Mouse (Mus musculus) ovary, postnatal 14 days (tissue): ENCODE results near the gene Gm9903.
A peak's percentile ranks its signal among the peaks of the same experiment; 100 is the strongest.

Experiments
- DNase-seq: peaks from one replicate; pipeline ENCODE4 v3.0.0; 2022; ENCODE audit warnings: low spot score

The Gm9903 gene

DNA sequence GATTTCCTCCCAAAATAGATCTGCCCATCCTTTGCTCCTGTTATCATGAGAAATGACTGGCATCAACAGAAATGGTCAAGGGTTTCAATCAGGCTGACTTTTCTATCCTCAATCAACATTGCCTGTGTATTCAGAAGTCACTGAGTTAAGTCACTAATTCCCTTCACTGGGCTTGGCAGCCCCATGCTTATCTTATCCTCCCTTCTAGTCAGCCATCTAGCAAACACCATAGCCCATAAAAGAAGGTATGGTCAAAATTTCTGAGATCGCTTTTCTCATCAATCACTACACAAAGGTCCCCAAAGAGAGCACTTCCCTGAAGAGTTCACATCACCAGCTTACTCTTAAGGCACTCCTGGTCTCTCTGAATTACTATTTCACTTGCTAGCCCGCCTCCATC, 21.3 kb downstream of the Gm9903 start:
- no peak for DNase-seq

DNA sequence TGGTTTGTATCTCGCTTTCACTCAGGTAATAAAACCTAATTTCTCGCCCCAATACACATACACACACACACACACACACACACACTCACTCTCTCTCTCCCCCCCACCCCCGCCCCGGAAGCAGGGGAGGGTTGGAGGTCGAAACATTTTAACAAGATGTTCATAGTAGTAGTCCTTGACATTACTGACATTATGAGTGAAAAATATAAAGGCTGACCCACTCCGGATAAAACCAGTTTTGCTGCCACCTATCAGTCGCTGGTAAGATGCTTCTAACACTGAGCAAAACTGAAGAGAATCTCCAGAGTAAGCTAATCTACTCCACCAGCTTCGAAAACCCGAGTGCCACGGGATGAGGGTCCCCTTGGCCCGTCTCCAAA, 21.8 kb downstream of the Gm9903 start:
- no peak for DNase-seq

DNA sequence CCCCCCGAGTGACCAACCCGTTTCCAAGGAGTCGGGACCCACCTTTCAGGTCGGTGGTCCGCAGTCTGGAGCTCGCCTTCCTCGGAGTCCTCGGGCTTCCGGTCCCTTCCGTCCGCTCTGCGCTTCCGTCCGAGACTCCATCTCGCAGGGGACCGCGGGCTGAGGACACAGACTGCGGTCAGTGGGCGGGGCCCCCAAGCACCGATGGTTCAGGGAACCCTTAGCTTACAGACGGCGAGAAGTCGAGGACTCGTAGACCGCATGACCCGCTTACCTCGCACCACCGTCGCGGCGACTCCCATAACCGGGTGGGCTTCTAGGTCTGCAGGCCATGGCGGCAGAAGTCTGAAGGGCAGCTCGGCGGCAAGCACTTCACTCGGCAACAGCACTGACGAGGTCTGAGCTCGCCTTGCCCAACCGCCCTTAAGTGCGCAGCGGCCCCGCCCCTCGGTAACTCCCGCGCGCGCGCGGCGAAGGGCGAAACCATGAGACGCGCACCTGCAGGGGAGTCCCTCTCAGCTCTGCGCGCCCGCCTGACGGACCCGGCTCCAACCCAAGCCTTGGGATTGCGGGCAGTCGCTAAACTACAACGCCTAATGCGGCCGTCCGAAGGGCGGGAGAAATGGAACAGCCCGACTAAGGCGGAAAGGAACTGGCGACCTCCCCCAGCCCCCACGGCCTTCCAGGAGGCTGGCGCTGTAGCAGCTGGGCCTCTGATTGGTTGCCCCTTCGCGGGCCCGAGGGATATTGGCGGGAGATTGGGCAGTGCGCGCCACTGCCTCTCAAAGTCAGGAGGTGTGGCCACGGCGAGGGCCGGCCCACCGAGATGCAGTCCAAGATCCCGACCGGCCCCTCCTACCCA, 22.4 kb downstream of the Gm9903 start, which contains the start of gene Slbp:
Gene Slbp (minus strand): TSS at position 654 of the 862 bp plus-strand sequence.
- peak; percentile 90 for DNase-seq

DNA sequence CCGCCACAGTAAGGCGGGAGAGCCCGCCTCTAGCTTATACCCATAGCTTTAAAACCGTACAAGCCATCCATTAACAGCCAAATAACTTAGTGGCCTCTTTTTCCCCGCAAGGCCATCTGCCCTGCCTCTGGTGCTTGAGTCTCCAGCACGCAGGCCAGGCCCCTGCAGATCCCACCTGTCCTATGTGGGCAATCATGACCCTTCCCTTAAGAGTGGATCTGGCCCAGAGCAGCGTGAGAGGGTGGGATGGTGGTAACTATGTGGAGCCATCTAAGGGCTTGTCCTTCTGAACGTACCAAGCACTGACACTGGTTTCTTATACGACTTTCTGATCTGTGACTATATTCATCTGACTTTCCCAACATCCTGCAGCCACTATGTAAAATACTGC, 23.1 kb downstream of the Gm9903 start:
- no peak for DNase-seq

DNA sequence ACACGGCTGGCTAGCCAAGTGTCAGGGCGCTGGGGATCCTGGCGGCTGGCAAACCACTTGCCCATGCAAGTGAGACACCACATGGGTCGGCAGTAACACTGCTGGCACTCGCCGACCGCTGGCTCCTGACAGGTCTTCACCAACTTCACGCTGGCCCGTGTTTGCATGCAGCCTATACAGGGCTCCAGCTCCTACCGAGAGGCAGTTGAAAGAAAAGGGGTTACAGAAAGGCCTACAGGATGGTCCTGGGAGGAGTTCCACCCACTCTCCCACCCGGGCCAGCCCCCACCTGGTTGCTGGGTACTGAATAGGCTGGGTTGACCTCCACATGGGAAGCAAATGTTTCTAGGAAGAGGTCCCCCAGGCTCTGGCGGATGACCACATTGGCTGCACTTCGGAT, 24.7 kb downstream of the Gm9903 start:
- no peak for DNase-seq

DNA sequence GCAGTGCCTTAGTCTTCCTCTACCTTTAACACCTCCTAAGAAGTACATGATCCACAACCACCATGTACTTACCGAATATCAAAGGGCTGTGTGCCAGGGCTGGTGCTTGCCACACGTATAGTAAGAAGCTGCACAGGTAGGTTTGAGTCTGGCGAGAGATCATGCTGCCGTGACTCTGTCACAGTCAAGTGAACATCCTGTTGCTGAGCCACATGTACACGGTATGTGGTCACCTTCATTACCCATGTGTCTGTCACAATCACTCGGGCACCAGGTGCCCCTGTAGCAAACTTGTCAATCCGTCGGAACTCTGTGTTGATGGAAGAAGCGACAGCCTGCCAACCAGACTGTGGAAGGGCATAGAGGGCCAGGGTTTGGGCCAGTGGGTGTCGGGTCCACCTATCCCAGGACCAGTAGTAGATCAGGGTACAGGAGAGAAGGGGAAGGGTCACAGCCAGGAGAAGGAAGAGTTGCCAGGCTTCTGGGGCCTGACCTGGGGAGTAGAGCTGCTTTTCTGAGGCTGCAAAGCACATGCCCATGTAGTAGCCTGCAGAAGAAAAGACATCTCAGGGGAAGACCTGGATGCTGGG, 25.6 kb downstream of the Gm9903 start:
- DNase-seq, result no peak

DNA sequence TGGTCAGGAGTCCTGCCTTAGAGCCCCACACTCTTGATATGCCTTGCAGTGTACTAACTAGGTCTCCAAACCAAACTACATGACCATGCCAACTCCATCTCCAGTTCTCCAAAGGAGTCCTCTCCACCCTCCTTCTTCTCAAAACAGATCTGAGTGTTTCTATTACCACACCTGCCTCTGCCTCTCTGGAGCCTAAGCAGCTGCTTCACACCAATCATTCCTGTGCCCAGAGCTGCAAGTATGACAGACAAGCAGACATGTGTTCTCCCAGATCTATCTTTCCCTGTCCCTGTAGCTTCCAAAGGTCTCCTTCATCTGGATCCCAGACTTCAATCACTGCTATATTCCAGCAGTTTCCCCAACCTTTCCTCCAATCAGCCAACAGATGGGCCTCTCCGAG, 27.0 kb downstream of the Gm9903 start:
- DNase-seq, result no peak

DNA sequence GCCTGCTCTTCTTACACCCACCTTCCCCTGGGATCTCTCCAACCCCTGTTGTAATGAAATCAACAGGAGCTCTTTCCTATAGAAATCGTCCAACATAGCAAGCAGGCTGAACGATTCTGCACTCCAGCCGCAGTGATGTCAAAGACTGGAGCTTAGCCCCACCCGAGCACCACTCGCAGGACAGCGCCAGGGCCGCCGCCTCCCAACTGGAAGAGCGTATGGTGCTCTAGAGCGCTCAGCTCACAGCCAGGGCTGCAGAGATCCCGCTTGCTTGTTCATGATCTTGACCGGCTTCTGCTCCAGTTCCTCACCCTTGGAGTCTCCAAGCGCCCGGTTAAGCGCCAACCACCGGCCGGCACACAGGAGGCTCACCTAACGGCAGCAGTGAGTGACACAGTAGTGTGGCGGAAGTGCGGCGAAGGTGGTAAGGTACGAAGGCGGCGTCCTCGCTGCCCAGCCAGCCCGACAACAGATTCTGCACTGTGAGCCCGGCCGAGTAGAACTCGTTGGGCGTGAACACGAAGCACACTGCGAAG, 27.6 kb downstream of the Gm9903 start:
- no peak for DNase-seq

DNA sequence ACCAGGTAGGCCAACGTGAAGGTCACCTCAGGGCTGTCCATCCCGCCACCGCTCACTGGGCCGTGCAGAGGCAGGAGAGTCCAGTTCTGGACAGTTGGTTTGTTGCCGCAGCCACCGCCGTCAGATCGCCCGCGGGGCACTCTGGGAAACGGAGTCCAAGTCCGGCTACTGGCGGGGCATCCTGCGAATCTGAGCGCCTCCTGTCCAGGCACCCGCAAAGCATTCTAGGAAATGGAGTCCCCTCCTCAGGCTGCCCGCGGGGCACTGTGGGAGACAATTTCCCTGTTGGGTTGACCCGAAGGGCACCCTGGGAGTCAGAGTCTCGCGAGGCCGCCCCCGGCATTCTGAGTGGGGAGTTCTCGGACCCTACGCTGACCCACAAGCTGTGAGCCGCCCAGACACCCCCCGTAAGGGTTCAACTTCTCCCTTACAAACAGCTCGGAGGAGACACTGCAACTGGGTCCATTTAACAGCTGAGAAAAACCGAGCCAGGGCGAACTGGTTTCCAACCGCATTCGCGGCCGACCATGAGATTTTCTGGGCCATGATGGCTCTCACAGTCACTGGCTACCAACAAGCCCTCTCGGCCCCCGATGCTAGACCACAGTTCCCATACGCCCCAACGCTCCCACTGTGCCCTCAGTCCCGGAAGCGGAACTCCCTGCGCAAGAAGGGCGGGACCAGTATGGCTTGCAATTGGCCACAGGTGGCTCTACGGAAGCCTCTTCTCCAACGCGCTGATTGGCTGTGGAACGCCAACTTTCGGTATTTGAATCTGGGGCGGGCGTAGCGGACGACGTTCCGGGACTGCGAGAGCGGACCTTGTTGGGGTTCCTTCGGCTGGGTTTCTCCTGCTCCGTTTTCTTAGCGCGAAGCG, 28.3 kb downstream of the Gm9903 start, which contains the start of the genes Tacc3 and Tmem129:
Gene Tacc3 (plus strand): TSS at position 342 of the 877 bp plus-strand sequence.
Gene Tmem129 (minus strand): TSS at position 630 of the 877 bp plus-strand sequence.
- DNase-seq, result peak; percentile 88

DNA sequence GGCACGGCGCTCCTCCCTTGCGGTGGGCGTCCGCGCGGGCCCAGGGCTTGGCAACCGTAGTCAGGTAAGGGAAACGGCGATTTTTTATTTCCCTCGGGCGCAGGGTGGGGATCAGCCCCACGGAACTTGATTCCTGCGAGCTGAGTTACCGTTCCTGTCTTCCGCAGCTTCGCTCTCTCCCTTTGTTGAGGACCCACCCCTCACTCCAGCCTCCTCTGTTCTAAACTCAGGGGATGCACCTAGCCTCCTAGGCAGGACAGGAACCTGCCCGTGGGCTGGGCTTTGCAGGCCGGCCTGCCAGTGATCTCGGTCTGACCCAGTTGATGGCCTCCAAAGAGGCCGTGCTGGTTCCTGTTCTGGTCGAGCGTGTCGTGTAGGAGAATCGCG, 28.9 kb downstream of the Gm9903 start:
- no peak for DNase-seq

DNA sequence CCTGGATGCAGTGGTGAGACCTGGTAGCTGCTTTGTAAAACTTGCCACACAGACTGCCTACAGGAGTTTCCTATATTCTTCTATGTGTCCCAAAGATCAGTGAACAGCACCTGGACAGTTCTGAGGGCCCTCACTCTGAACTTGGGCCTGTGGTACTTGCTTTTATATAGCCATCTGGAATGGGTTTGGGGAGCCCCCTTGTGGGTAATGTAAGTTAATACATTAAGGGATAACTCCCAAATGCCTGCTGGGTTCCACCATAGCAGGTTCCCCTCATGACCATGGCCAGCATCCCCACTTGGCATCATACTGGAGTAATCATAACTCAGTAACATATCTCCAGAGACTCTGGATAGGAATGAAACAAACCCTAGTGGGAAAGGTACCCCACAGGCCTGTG, 38.5 kb downstream of the Gm9903 start:
- no peak for DNase-seq

DNA sequence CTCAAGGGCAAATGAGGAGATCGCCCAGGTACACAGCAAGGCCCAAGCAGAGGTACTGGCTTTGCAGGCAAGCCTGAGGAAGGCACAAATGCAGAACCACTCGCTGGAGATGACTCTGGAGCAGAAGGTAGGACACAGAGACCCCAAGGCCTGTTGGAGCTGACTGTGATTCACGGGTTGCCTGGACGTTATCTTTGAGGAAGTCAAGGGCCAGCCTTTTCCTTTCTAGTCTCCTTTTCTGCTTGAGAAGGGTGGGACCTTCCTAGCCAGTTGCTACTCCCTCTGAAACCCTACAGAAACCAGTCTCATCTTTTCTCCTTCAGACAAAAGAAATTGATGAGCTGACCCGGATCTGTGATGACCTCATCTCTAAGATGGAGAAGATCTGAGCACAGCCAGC, 41.9 kb downstream of the Gm9903 start:
- no peak for DNase-seq

DNA sequence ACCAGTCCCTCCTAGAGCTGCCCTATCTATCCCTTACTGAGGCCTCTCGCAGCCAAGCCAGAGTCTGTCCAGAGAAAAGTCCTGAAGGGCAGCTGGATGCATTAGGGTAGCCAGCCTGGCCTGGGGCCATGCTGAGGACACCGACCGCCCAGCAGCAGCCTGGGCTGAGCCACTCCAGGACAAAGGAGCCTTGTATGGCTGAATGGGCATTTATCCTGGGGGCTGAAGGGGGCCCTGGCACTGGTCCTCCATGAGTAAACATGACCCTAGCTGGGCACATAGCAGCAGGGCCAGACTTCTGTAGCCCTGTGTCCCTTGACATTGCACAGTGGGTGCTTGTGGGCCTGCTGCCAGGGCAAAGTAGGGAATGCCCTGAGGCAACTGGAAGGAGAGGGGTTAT, 44.7 kb downstream of the Gm9903 start:
- DNase-seq, result no peak

DNA sequence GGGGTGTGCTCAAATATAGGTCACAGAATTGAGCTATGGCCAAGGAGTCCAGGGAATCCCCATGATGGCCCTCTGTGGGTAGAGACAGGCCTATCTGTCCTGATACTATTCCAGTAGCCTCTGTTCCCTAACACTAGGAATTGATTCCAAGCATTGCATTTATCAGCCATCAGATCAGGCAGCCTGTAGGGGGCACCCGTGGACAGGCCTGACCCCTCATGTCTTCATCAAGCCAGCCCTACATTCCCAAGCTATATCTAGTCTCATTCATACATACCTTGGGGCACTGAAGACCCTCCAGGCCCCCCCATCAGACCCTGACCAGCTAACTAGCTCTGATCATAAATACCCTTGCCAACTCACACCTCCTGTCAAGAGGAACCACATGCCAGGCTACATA, 46.2 kb downstream of the Gm9903 start:
- no peak for DNase-seq

DNA sequence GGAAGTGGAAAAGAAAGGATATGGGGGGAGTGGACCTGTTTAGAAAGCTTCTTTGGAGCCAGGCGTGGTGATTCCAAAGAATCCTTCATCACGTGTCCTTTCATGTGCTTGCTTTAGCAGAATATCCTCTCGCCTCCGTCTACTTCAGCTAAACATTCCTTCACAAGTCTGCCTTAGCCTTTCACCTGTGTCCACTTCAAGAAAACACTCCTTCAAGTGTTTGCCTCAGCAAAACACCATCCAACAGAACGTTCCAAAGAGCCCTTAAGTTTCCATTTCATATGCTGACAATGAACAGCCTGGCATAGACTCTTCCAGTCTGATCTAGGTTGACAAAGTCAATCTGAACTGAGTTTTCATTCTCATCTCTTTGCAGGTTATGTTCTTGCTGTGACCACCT, 48.5 kb downstream of the Gm9903 start:
- no peak for DNase-seq

DNA sequence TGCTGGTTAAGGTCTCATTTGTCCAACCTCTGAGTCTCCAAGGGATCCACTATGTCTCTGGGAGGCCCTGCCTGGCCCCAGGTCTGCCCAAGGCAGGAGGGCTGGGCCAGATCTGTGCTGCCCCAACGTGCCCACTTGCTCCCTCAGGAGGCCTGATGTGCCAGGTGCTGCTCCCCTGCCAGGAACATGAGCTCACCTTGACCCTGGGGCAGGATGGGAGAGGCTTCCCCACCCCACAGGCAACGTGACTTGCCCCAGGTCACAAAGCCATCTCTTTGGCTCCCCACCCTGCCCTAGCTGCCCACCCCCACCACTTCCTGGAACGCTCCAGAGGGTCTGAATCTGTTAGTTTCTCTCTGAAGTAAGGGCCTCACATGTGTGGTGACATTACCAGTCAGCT, 51.3 kb downstream of the Gm9903 start:
- DNase-seq, result no peak
